14 mouse cellular contexts compared by ENCODE assay signal in the genomic region with DNA sequence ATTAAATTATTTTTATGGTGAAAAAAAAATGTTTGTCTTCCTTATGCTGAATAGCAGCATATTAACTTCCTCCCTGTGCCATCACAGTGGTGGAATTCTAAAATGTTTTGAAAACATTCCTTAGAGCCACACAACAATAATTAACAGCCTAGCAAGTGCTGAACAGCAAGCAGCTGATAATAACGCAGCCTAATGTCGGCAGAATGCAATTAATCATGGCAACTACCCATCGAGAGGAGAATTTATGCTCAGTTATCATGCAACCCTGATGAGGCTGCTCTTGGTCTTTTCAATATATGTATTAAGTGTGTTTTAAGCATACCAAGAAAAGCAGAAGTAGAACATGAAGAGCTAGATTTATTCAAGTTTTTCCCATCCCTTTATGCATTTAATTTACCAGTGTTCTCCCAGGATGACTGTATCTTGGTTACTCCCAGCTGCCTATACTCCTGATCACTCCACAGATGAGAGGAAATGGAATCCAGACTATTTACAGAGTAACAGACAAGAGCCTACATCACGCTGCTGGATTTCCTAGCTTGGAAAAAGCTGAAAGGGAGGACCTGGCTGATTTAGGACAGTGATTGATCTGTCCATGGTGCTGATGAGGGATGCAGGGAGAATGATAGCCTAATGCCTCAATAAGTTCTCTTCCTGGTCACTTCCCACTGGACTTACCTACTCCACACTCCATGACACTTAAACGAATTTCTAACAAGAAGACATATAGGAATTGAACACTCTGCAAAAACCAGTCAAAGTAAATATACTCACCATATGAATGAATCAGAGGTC.
DNase-seq lines count a peak whose midpoint lies in the region; ATAC-seq and TF ChIP-seq lines count a peak whose summit lies in the region.
"Had no signal": no experiment of that assay in that cellular context is flagged by ENCODE, and none has a peak within 500 bp of the region (broad histone marks: within the 10 kb centered on the region; RNA-seq: fewer than 3 reads in every experiment).

No protein-coding gene starts in this region.

- no peaks in the 10 kb centered on the region for H3K36me3 ChIP-seq in lung, postnatal 0 days (ENCODE audit: insufficient read depth, low read length)
- H3K36me3 ChIP-seq in embryonic facial prominence, embryonic 10.5 days (replicated peaks), result no peaks in the 10 kb centered on the region
- H3K36me3 ChIP-seq: embryonic facial prominence, embryonic 13.5 days; midbrain, embryonic 13.5 days had no signal

- DNase-seq in adrenal gland, postnatal 36 days, result peak; percentile 1 to 23
- DNase-seq in adrenal gland, postnatal 4 days (ENCODE audit: low spot score in 2 of 2), result no peak
- peak; percentile 10 for DNase-seq in lung, postnatal 0 days (ENCODE audit: low spot score)
- no peak for DNase-seq in lung, adult 18-20 months
- DNase-seq in embryonic facial prominence, embryonic 10.5 days (ENCODE audit: low spot score), result peak; percentile 28
- peak; percentile 54 for DNase-seq in retina, postnatal 1 day
- no peak for DNase-seq in right cerebral cortex, postnatal 14 days
- no peak for DNase-seq in gastrocnemius, postnatal 14 days
- DNase-seq: B cell, adult 2 months; forebrain, postnatal 0 days; kidney, adult 18-20 months; liver, postnatal 0 days had no signal

- TF ChIP-seq EP300 in lung, postnatal 0 days (IDR thresholded peaks at IDR 0.05), result no peak

- H3K27ac ChIP-seq in lung, postnatal 0 days (ENCODE audit: low read length), result no peak overlapping the region
- no peak overlapping the region for H3K27ac ChIP-seq in embryonic facial prominence, embryonic 10.5 days (replicated peaks)
- H3K27ac ChIP-seq: embryonic facial prominence, embryonic 13.5 days; midbrain, embryonic 13.5 days had no signal

- ATAC-seq in lung, postnatal 0 days, result no peak
- ATAC-seq: forebrain, postnatal 0 days; liver, postnatal 0 days; midbrain, embryonic 13.5 days had no signal

- no peak for TF ChIP-seq CTCF in lung, postnatal 0 days (IDR thresholded peaks at IDR 0.05)

- no peaks in the 10 kb centered on the region for H3K27me3 ChIP-seq in lung, postnatal 0 days (replicated peaks; ENCODE audit: insufficient read depth, low read length)
- H3K27me3 ChIP-seq in embryonic facial prominence, embryonic 10.5 days (replicated peaks; ENCODE audit: low read depth, poor library complexity, severe bottlenecking), result no peaks in the 10 kb centered on the region
- H3K27me3 ChIP-seq: embryonic facial prominence, embryonic 13.5 days; midbrain, embryonic 13.5 days had no signal

- H3K4me2 ChIP-seq in lung, postnatal 0 days (replicated peaks; ENCODE audit: low read depth, low read length), result no peak overlapping the region
- H3K4me2 ChIP-seq: embryonic facial prominence, embryonic 13.5 days; midbrain, embryonic 13.5 days had no signal

- H3K4me3 ChIP-seq in lung, postnatal 0 days (ENCODE audit: low read depth, low read length), result no peak overlapping the region
- no peak overlapping the region for H3K4me3 ChIP-seq in embryonic facial prominence, embryonic 10.5 days
- H3K4me3 ChIP-seq: embryonic facial prominence, embryonic 13.5 days; midbrain, embryonic 13.5 days had no signal

- intact Hi-C loops in gastrocnemius, postnatal 14 days (cut with DNase I; ENCODE audit: low total_unique reads), result no loop called here

- no peaks in the 10 kb centered on the region for H3K4me1 ChIP-seq in lung, postnatal 0 days (ENCODE audit: insufficient read depth, low read depth, low read length)
- H3K4me1 ChIP-seq in embryonic facial prominence, embryonic 10.5 days, result no peaks in the 10 kb centered on the region
- H3K4me1 ChIP-seq: embryonic facial prominence, embryonic 13.5 days; midbrain, embryonic 13.5 days had no signal

- H3K9me3 ChIP-seq in lung, postnatal 0 days (ENCODE audit: low read length), result no peaks in the 10 kb centered on the region
- no peaks in the 10 kb centered on the region for H3K9me3 ChIP-seq in embryonic facial prominence, embryonic 10.5 days
- H3K9me3 ChIP-seq: embryonic facial prominence, embryonic 13.5 days; midbrain, embryonic 13.5 days had no signal

- no peak overlapping the region for H3K9ac ChIP-seq in lung, postnatal 0 days (replicated peaks; ENCODE audit: low read depth)
- H3K9ac ChIP-seq: embryonic facial prominence, embryonic 13.5 days; forebrain, postnatal 0 days; liver, postnatal 0 days; midbrain, embryonic 13.5 days had no signal

- WGBS in lung, postnatal 0 days, result 34% methylated on average over 5 of the region's 5 CpGs
- WGBS in embryonic facial prominence, embryonic 10.5 days, result 60% methylated on average over 5 of the region's 5 CpGs

Comparison
In these comparisons a context has a peak if more than half of its experiments do, and no peak if none do; other contexts are left out.
1. DNase-seq: peak in adrenal gland, postnatal 36 days (2 of 2), lung, postnatal 0 days (single experiment), embryonic facial prominence, embryonic 10.5 days (single experiment) and retina, postnatal 1 day (single experiment); none in adrenal gland, postnatal 4 days (0 of 2), lung, adult 18-20 months (0 of 2), right cerebral cortex, postnatal 14 days (single experiment) and gastrocnemius, postnatal 14 days (single experiment).